Mouse (Mus musculus): ENCODE data around the gene Rmnd5b.
"Not testable (repeated sequence)": the region's sequence is repeated elsewhere in the genome, so short reads cannot be mapped to it uniquely, and the experiment has no call there.

Rmnd5b gene

DNA sequence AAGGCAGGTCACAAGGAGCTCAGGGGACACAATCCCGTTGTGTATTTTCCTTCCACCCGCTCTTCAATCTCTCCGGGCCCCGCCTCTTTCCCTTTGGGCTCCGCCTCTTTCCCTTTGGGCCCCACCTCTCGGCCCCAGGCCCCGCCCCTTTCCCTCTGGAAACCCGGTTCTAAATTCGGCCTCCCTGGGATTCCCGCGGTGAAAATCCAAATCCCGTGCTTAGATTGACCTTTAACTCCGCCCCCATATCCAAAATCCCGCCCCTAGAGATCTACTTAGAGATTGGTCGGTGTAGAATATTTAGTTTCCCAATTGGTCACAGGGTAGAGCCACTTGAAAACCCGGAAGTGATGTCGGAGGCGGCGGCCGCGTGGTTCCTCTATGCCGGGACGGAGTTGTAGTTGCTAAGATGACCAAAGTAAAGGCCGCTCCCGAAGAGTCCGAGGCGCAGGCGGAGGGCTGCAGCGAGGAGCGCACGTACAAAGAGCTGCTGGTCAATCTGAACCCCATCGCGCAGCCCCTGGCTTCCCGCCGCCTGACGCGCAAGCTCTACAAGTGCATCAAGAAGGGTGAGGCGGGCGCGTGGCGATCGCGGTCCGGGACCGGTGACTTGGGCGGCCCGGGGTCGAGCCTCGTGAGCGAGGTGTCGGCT, 16.2 kb downstream of the Rmnd5b start, which contains the start of gene Nhp2:
Gene Nhp2, plus strand, starts transcription at position 327 of the 652 bp plus-strand sequence.
- DNase-seq = peak; percentile 94

- no peak for DNase-seq
These were observed 16.7 kb downstream of the Rmnd5b start for GRCm38 (mm10) chr11:51618894-51619408.

GRCm38 (mm10) chr11:51617693-51618092, 18.0 kb downstream of the Rmnd5b start:
- peak; percentile 60 for DNase-seq

DNA sequence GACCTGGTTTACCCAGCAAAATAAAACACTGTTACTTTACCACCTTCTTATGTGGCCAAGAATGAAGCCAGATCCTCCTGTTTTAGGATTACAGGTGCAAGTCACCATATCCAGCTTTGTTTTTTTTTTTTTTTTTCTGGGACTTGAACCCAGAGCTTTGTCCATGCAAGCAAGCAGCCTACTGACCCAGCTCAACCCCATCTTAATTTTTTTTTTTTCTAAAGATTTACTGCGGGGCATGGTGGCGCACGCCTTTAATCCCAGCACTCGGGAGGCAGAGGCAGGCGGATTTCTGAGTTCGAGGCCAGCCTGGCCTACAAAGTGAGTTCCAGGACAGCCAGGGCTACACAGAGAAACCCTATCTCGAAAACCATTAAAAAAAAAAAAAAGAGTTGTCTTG, 19.6 kb downstream of the Rmnd5b start:
- not testable (repeated sequence) for DNase-seq

GRCm38 (mm10) chr11:51615601-51616000, 20.1 kb downstream of the Rmnd5b start:
- DNase-seq = no peak

DNA sequence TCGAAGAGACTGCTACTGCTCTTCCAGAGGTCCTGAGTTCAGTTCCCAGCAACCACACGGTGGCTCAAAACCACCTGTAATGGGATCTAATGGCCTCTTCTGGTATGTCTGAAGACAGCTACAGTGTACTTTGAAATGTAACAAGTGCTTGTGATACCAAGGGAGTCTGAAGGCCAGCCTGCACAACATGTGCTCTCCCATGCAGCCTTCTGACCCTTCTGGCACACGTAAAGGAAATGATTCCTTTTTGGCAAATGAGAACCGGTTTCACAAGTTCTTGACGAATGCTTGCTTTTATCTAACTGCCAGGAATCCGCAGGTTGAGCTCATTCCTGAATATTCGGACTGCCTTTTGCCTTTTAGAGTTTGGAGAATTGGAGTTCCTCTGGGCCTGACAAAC, 20.6 kb downstream of the Rmnd5b start:
- no peak for DNase-seq

DNA sequence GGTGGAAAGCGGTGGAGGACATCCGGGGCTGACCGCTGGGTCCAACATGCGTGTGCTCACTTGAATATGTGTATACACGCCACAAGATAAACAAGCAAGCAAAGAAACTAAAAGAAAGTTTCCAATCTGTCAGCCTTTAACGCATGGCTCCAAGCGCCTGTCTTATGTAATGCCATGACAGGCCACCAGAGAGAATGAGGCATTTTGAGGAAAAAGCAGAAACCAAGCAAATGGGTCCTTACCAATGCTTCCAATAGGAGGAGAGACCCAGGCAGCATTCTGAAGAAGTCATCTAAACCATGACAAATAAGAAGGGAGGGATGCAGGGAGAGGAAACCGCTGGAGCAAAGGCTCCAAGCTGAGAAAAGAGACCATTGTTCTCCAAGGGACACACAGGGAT, 21.4 kb downstream of the Rmnd5b start:
- no peak for DNase-seq

DNA sequence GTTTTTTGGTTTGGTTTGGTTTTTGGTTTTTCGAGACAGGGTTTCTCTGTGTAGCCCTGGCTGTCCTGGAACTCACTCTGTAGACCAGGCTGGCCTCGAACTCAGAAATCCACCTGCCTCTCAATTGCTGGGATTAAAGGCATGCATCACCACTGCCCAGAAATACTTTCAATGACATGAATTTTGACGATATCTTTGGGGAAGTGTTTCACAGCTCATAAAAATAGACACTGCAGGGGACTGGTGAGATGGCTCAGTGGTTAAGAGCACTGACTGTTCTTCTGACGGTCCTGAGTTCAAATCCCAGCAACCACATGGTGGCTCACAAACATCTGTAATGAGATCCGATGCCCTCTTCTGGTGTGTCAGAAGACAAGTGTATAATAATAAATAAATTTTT, 25.8 kb downstream of the Rmnd5b start:
- DNase-seq = not testable (repeated sequence)

GRCm38 (mm10) chr11:51609266-51609909, 26.3 kb downstream of the Rmnd5b start:
- no peak for DNase-seq

- DNase-seq = no peak
These were observed 28.5 kb downstream of the Rmnd5b start for GRCm38 (mm10) chr11:51607096-51607738.

- peak; percentile 97 for DNase-seq
These were observed 29.1 kb downstream of the Rmnd5b start, which contains the start of gene Hnrnpab for GRCm38 (mm10) chr11:51606447-51607095. Hnrnpab (minus strand) TSS chr11:51606847.

- DNase-seq = peak; percentile 71
These were observed 29.9 kb downstream of the Rmnd5b start for GRCm38 (mm10) chr11:51605602-51606446.

- no peak for DNase-seq
These were observed 33.4 kb downstream of the Rmnd5b start for GRCm38 (mm10) chr11:51602253-51602652.

GRCm38 (mm10) chr11:51597553-51597952, 38.1 kb downstream of the Rmnd5b start:
- no peak for DNase-seq

DNA sequence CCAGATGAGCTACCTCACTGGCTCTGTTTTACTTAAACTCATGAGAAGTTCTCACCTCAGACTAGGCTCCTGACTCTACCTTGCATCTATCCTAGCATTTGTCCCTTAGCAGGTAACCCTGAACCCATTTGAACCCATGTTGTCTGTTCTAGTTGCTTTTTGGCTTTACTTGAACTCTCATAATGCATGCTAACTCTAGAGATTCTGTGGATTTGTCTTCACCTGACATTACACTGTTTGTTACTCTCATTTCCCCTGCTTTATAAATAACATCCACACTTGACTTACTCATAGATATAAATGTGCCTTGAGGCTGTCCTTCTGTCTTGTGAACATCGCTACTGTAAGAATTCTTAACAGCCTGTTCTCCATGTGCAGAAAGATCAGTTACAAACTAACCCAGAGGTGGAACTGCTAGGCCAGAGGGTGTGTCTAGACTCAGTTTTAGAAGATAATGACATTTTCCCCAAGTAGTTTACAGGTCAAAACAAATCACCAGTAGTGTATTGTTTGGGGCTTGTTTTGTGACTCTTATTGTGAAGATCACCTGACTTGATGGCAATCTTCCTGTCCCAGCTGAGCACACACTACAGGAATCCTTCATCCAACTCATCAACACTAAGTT, 40.1 kb downstream of the Rmnd5b start:
- no peak for DNase-seq

DNA sequence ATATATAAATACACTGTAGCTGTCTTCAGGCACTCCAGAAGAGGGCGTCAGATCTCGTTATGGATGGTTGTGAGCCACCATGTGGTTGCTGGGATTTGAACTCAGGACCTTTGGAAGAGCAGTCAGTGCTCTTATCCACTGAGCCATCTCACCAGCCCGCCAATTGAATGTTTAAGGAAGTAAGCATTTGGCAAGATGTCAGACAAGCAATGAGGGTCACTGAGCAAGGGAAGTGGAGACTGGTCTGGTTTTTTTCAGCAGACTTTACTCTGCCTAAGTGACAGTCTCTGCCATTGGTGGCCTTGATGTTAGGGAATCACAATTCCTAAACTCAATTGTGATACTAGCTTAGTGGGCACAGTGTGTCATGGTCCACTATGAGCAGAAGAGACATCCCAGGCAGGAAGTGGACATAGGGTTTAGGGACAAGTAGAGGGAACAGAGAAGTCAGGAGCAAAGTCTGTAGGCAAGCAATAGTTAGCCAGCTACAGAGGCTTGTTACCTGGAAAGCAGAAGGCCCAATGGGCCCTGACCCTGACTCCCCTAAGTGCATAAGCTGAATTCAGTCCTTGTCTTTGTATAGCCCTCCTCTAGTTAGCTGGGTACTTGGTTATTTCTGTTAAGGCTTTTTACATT, 40.9 kb downstream of the Rmnd5b start:
- no peak for DNase-seq

GRCm38 (mm10) chr11:51593849-51594248, 41.8 kb downstream of the Rmnd5b start:
- DNase-seq = no peak

DNA sequence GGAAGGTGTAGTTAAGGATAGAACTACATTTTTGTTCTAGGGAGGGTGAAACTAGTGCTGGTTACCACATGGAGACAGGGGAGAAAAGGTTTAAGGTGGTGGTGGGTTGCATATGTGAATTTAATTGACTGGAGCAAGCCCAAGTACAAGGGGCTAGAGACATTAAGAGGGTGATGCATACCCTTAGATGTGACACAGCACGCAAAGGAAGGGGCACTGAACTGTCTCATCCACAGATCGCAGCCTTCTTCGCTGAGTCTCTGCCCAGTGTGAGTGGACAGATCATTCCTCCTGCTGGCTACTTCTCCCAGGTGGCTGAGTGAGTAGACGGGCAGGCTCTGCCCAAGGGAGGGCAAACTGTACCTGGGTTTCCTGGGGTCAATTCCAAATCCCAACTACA, 42.3 kb downstream of the Rmnd5b start:
- DNase-seq = no peak

DNA sequence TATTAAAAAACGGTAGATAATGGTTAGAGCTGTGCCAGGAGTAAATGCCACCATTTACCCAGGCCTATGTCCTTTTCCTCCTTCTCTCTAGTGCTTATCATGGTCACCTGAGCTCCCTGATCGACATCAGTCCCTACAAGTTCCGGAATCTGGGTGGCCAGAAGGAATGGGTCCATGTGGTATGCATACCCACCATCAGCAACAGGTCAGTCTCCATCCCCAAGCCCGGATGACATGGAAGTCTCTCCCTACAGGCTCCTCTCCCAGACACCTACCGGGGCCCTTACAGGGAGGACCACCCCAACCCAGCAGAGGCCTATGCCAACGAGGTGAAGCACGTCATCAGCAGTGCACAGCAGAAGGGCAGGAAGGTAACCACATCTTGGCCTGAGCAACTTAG, 43.8 kb downstream of the Rmnd5b start:
- no peak for DNase-seq

GRCm38 (mm10) chr11:51591168-51591567, 44.5 kb downstream of the Rmnd5b start:
- DNase-seq = no peak

GRCm38 (mm10) chr11:51590002-51590401, 45.7 kb downstream of the Rmnd5b start:
- DNase-seq = no peak

Measured in cerebellum, adult 11 months (tissue).